Mouse (Mus musculus) ovary, postnatal 10 days (tissue): Measurements from ENCODE around the gene Gstp2.

Experiments used
- DNase-seq: peaks from one replicate; pipeline ENCODE4 v3.0.0; 2022; ENCODE audit warnings: low spot score

The Gstp2 gene

DNA sequence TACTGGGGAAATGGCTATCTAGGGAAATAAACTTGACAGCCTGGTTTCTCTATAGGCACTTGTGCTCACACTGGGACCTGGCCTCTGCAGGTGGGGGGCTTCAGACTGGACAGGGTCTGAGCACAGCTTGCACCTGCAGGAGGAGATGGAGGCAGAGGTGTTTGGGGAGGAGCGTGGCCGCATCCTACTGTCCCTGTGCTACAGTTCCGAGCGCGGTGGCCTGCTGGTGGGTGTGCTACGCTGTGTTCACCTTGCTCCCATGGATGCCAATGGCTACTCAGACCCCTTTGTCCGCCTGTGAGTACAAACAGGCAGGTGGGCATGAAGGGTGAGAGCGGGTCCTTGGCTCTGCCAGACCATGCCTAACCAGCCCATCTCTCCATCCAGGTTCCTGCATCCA, 39.9 kb downstream of the Gstp2 start:
- no peak for DNase-seq

DNA sequence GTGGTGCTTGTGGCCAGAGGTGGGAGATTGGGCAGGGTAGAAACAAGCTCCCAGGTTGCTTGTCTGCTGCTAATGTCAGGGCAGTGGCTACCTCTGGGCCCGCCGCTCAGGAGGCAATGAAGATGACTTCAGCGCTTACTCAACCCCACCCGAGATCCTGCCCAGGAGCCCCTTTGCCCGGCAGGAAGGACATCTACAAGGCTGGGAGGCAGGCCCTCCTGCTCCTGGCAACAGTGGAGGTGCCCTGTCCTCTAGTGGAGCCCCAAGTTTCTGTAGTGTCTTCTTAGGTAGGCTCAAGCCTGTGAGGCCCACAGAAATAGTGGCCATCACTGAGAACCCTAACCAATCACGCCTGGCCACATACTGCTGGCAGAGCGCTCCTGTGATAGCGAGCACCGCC, 40.7 kb downstream of the Gstp2 start:
- DNase-seq = no peak

DNA sequence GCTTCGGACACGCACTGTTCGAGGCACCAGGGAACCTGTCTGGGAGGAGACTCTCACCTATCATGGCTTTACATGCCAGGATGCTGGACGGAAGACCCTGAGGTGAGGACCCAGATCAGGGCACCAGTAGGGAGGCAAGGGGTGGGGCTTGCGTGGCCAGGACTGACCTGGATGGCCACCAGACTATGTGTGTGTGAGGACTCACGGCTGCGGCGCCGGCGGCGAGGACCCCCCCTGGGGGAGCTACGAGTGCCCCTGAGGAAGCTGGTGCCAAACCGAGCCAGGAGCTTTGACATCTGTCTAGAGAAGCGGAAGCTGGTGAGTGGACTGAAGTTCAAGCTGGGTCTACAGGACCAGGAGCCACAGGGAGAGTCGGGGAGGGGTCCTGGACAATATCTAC, 41.5 kb downstream of the Gstp2 start:
- DNase-seq = no peak

DNA sequence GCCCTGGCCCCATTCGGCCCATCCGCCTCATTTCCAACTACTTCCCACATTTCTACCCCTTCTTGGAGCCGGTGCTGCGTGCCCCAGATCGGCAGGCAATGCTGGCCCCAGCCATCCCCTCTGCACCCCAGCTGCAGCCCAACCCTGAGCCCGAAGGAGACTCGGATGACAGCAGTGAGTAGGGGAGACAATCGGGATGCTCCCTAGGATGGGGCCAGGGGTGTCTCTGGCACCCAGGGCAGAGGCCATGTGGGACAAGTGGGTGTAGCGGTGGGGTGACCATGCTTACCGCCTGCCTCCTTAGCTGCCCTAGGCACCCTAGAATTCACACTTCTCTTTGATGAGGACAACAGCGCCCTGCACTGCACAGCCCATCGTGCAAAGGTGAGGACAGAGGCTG, 42.2 kb downstream of the Gstp2 start:
- DNase-seq = no peak

DNA sequence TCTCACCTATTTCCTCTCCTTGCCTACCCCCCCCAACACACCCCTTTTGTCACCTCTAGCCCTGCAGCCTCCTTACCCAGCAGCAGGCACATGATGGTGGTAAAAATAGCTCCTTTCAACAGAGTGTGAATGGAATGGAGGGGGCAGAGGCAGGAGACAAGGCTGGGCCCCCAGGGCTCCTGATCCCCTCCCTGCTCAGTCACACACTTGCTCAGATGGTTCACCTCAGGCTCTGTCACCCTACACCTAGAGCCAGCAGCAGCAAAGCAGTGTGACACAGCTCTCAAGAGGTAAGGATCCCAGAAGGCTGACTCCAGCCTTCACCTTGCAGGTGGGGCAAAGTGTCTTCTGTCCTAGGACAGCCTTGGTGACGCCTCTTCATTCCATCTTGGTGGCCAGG, 42.7 kb downstream of the Gstp2 start, which contains the start of gene Doc2g:
Doc2g (plus strand) TSS at position 202 of the 400 bp plus-strand sequence.
- no peak for DNase-seq

DNA sequence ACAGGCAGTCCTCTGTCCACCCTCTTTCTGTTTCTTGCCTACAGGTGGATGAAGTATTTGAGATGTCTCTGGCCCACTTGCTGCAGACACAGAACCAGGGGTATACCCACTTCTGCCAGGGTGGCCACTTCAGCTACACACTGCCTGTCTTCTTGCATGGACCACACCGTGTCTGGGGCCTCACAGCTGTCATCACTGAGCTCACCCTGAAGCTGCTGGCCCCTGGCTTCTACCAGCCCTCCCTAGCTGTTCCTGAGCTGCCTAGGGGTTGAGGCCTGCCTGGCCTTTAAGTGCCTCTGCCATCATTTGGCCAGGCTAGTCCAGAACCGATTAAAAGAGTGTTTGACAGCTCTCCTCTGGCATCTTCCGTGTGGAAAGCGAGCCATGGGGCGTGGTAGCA, 44.1 kb downstream of the Gstp2 start:
- DNase-seq = no peak

DNA sequence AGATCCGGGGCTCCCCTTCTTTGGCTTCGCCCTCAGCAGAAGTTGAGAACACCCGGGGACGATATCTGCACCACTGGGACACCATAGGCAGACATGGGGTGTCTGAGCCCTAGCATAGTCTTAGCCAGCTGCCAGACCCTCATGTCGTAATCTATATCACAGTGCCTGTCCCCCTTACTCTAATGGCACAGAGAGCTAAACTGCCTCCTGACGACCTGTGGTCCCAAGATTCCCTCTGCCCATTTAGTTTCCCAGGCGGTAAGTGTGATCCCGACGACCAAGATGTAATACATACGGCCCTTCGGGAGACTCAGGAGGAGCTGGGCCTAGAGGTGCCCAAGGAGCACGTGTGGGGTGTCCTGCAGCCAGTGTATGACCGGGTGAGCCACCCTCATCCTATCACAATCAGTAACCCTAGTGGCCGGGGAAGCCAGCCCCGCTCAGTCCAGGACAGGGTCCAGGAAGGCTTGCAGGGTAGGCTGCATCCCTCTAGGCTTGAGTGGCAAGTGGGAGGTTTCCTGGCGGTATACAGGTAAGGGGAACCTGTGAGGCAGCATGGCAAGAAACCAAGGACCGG, 44.8 kb downstream of the Gstp2 start:
- DNase-seq = no peak

DNA sequence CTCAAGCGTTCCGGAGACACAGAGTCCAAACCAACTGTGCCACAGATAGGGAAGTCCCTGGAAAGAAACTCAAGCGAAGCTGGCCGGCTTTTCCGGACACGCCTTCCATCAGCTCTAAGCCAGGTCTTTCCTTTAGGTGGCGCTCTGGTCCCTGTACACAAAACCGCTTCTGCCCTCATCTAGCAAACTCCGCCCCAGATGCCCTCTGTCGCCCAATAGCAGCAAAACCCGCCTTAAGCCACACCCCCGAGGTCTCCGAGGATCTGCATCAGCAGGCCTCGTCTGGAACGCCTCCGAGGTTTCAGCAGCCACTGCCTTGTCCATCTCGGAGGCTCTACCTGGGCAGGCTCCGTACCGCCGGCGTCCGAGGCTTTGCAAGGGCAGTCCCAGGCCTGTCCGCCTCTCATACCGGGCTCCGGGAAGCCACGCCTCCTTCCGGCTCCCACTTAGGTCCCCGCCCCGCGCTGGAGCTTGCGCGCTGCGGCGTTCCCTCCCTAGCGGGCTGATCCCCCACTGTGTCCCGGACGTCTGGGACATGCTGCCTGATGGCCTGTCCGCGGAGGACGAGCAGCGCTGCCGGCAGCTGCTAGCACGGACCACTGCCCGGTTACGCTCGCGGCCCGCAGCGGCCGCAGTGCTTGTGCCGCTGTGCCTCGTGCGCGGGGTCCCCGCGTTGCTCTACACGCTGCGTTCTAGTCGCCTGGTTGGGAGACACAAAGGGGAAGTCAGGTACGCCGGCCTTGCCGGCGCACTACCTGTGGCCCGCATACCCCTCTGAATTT, 45.5 kb downstream of the Gstp2 start, which contains the start of the genes Nudt8 and Gm49405:
Nudt8 (plus strand) TSS at position 462 of the 782 bp plus-strand sequence.
Gm49405 (plus strand) TSS at position 508 of the 782 bp plus-strand sequence.
- DNase-seq = peak; percentile 93

DNA sequence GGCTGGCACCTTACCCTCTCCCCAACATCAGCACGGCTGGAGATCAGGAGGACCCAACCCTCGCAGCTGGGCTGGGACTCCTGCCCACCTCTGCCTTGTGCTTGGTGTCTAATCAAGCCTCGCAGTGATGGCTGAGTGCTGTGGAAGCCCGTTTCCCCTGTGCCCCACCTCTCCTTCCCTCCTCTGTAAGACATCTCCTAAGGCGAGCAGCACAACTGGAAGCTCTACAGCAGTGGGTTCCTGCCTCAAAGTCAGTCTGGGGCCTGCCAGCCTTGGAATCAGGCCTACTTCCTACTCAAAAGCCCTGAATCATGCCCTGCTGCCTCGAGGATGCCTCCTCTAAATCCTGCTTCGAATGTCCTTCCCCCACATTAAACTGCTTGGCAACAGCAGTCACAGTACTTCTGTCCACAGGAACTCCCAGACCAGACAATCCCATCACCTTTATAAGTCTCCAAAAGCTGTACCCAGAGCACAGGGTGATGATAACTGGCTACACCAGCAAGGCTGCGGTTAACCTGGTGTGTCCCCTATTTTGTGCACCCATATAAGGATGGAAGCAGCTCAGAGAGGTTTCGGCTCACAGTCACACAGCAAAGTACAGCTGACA, 46.6 kb downstream of the Gstp2 start:
- no peak for DNase-seq

DNA sequence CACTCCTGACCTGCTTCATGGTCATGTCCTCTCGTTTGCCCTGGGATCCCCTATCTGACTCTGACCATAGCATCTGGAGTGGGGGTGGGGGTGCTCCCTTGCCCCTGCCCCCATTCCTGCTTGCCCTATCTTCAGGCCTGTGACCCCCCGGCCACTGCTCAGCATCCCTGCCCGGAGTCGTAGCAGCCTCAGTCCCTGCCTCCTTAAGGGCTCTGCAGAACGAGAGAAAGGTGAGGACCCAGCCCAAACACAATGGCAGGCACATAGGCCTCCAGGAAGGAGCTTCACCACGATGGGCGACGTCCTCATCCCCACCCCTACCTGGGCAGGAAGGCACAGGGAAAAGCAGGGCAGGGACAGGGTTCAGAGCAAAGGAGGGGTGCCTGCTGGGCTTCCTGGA, 47.5 kb downstream of the Gstp2 start:
- DNase-seq = no peak

DNA sequence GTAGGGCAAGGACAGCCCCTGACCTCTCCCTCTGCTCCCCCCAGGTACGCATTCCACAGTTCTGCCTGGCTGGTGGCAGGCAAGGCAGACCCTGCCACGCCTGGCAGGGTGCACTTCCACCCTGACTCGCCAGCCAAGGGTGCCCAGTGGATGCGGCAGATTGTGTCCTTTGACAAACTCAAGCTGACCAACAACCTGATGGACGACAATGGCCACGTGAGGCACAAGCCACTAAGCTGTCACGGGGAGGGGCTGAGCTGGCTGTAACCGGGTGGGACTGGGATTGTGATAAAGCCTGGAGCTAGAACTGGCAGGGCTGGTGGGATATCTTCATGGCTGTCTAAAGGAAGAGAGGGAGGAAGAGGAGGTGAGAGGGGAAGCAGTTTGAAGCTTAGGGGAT, 48.6 kb downstream of the Gstp2 start:
- no peak for DNase-seq

DNA sequence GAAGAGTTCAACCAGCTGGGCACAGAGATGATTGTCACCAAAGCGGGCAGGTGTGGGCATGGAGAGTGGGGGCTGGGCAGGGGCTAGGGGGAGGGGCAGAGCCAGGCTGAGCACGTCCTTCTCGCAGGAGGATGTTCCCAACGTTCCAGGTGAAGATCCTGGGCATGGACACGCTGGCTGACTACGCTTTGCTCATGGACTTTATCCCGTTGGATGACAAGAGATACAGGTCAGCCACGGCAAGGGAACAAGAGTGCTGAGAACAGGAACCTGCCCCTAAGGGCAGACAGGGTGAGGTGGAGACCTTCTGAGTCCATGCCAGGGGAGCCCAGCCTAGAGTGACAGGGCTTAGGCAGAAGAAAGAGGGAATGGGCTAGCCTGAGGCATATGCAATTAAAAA, 49.1 kb downstream of the Gstp2 start:
- DNase-seq = no peak

DNA sequence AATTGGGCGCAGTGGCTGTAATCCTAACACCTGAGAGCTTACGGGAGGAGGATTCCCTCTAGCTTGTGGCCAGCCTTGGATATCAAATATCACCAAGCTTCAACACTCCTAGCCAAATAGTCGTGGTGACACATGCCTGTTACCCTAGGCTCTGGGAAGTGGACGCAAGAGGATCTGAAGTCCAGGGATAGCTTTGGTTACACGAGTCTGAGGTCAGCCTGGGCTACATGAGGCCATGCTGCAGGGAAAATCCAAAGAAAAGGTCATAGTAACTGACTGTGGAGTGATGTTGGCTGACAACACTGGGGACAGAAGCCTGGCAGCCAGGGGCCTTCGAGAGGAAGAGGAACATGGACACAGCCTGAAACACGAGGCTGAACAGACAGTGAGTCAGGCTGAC, 49.7 kb downstream of the Gstp2 start:
- DNase-seq = no peak

DNA sequence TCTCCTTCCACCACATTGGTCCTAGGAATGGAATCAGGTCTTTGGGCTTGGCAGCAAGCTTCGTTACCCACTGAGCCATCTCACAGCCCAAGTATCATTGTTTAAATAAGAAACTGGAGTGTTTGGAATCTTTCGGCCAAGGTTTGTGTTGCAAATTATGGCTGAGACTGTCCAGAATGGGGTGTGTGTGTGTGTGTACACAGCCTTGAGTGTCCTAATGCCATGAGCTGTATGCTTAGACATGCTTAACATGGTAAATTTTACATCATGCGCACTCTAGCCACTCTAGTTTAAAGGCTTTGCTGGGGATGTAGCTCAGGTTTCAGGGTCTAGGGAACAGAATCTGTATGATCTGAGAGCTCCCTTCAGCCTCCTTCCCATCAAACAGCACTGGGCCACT, 50.3 kb downstream of the Gstp2 start:
- no peak for DNase-seq

DNA sequence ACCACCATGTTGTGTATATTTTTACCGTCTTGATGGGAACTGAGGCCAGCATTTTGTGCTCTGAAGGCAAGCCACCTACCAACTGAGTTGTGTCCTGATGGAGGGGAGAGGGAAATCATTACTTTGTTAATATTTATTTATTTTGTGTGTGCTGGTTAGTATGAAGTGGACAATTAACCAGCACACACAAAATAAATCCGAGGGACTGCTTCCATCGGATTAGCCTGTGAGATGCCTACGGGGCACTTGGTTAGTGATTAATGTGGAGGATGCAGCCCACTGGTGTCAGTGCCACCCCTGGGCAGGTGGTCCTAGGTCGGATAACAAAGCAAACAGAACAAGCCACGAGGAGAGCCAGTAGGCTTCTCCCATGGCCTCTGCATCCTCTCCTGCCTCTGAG, 50.9 kb downstream of the Gstp2 start:
- DNase-seq = no peak

DNA sequence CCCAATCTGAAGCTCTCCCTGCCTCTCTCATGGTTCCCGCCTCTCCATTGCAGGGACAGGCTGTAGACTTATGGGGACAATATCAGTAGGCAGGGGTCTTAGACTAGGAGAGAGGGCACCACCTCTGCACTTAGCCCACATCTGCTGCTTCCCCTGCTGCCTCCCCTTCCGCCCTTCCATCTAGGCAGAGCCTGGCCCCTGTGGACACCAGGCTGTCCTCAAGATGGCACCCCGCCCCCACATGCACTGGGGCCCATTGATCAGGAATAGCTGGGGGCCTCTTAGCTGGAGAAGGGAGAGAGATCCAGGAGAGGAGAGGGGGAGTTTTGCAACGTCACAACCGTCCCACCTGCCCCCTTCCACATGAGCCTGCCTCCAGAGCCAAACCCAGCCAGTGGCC, 53.4 kb downstream of the Gstp2 start, which contains the start of gene Tbx10:
Tbx10 (plus strand) TSS at position 337 of the 400 bp plus-strand sequence.
- no peak for DNase-seq

DNA sequence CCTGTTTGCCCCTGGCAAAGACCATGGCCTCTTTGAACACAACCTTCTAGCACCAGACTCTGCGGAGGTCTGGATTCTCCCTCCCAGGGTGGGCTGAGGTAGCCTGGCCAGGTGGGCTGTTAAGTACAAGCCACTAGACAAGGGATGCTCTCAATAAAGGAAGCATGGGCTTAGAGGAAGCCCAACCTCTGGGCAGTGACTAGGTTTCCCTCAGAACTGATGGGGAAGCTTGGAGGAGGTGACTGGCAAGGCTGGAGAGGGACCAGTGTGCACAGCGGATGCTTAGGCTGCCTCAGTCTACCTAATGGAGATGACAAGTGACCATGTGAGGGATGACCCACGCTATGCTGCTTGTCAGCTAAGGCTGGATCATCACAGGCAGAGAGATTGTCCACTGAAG, 53.9 kb downstream of the Gstp2 start:
- DNase-seq = no peak

DNA sequence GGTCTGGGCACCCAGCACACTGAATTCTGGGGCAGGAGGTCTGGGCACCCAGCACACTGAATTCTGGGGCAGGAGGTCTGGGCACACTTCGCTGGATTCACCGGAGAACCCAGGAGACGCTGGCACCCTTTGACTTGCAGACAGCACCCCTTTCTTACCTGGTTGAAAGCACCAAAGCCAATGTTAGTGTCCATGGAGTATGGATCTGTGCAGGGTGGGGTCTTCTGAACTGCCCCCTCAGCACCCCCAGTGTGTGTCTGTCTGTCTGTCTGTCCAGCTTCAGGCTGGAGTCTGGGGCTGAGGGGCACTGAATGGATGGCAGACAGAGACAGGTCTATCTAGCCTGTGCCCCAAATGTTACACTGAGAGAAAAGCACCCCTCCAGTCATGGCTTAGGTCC, 54.3 kb downstream of the Gstp2 start:
- DNase-seq = no peak

DNA sequence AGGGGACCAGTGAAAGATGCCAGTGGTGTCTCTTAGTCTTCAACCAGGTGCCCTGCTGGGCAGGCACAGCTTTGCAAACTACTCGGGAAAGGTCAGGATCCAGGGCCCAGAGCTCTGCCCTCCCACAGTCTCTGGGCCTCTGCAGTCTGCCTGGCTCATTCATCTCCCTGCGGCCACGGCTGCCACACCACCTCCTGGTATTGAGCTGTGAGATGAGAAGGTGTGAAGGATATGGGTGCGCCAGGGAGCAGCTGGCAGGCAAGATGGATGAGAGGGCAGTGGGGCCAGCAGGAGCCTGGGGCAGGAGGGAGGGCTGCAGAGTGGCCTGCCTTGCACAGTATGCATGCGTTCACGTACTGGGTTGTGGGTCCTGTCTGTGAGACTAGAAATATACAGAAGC, 55.0 kb downstream of the Gstp2 start:
- DNase-seq = no peak
